Mouse (Mus musculus) G1E (cell line): ENCODE measurements around the gene Esrra.

ENCODE experiments used
- CTCF ChIP-seq: IDR thresholded peaks from 2 replicates; pipeline ENCODE4 v1.5.1; 2012; ENCODE audit warnings: low read depth, low read length, inconsistent platforms, mixed read lengths
- POLR2AphosphoS5 ChIP-seq: IDR thresholded peaks from 2 replicates; pipeline ENCODE4 v1.6.1; 2012; ENCODE audit warnings: low read depth, low read length, inconsistent platforms; ENCODE audit not compliant: insufficient replicate concordance

DNA sequence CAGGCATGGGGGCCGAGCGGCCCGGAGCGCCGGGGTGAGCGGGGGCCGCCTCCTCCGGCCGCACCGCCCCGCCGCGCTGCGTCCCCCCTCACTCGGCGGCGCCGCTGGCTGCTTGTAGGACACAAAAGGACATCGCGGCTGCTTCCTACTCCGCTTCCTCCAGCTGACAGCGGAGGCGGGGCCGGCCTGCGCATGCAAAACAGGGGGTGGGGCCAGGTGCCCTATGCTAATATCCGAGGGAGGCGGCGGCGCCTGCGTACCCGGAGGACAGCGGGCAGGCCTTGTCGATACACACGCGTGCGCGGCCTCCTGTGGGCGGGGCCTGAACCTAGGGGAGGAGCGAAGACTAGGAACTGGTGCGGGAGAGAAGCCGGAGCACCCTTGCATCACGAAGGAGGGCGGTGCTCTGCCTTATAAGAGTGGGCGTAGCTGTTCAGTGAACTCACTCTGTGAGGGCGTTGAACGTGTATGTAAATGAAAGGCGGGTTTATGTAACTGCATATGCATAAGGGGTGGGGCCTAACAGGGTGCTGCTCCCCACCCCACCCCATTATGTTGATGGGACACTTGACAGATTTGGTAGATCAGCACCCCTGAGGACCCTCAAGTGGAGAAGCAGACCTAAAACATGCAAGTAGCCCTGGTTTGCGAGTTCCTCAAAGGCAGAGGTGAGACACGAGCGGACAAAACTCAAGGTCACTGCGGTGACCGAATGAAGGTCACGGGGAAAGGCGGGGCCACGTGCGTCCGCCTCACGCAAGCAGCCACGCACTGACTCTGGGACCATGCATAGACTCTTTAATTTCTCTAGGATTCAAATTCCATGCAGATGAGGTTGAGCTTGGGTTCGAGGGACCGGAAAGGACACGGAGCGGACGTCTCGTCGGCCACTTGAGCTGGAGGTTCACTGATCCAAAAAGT, at the start of gene Esrra:
- no peak for TF ChIP-seq POLR2AphosphoS5
- no peak for TF ChIP-seq CTCF
